Mouse (Mus musculus) thymus, adult 2 months (tissue): ENCODE measurements around the gene Fry.

Experiments used
- CTCF ChIP-seq: fragments of 200-500 bp; IDR thresholded peaks from 2 replicates; pipeline ENCODE4 v1.5.1; 2012; ENCODE audit warnings: mild to moderate bottlenecking, control low read depth, low read length, moderate library complexity, borderline replicate concordance; ENCODE audit not compliant: control insufficient read depth, poor library complexity, insufficient read depth; ENCODE audit errors: extremely low read depth
- POLR2A ChIP-seq: fragments of 200-500 bp; IDR thresholded peaks from 2 replicates; pipeline ENCODE4 v1.6.1; 2012; ENCODE audit warnings: mild to moderate bottlenecking, low read length, control low read depth, moderate library complexity; ENCODE audit not compliant: control insufficient read depth, poor library complexity, insufficient read depth; ENCODE audit errors: extremely low read depth

- TF ChIP-seq CTCF (no peak), POLR2A (no peak)
Measured at GRCm38 (mm10) chr5:150282091-150282490, 163.6 kb downstream of the Fry start.
